Mouse (Mus musculus) myocyte (in vitro differentiated cells): ENCODE results near the gene 9630041A04Rik. TPM values are rescaled to one million over a fixed set of nuclear protein-coding genes. Genes with fewer than 3 reads are reported as not detected.

ENCODE experiments used
- H3K27me3 ChIP-seq: one replicate; pipeline ENCODE4 v1.6.1; 2011; ENCODE audit not compliant: control insufficient read depth, insufficient read depth, insufficient read length
- H3K36me3 ChIP-seq: one replicate; pipeline ENCODE4 v1.6.1; 2011; ENCODE audit not compliant: control insufficient read depth, insufficient read depth
- H3K4me2 ChIP-seq: one replicate; pipeline ENCODE4 v1.6.1; 2011; ENCODE audit warnings: low read depth, control low read depth
- H3K4me3 ChIP-seq: one replicate; pipeline ENCODE4 v1.5.1; 2011; ENCODE audit warnings: mild to moderate bottlenecking, control low read depth, moderate library complexity
- H3K79me2 ChIP-seq: one replicate; pipeline ENCODE4 v1.6.1; 2011; ENCODE audit not compliant: control insufficient read depth, insufficient read depth
- H3ac ChIP-seq: one replicate; pipeline ENCODE4 v1.6.1; 2011; ENCODE audit not compliant: control insufficient read depth, insufficient read length
- CEBPB ChIP-seq: IDR thresholded peaks from 2 replicates; pipeline ENCODE4 v1.6.1; 2011; ENCODE audit warnings: mild to moderate bottlenecking, moderate library complexity; ENCODE audit not compliant: poor library complexity, insufficient read depth, severe bottlenecking
- E2F4 ChIP-seq: IDR thresholded peaks from one replicate; pipeline ENCODE4 v1.6.1; 2011; ENCODE audit warnings: mild to moderate bottlenecking, control low read depth, moderate library complexity; ENCODE audit not compliant: insufficient read depth
- MAX ChIP-seq: IDR thresholded peaks from one replicate; pipeline ENCODE4 v1.6.1; 2011; ENCODE audit warnings: low read depth, mild to moderate bottlenecking, control low read depth
- MYOD1 ChIP-seq, 3 experiments: IDR thresholded peaks; one replicate each; pipeline ENCODE4 v1.6.1; 2011; ENCODE audit warnings: control low read depth in 2 of 3, low read depth in 2 of 3, mild to moderate bottlenecking in 2 of 3, moderate library complexity in 1 of 3; ENCODE audit not compliant: insufficient read length in 2 of 3, control insufficient read depth in 1 of 3
- MYOG ChIP-seq, 3 experiments: IDR thresholded peaks; one replicate each; pipeline ENCODE4 v1.6.1; 2011; ENCODE audit warnings: control low read depth in 2 of 3, low read depth in 2 of 3, mild to moderate bottlenecking in 2 of 3; ENCODE audit not compliant: insufficient read length in 2 of 3, control insufficient read depth in 1 of 3, insufficient read depth in 1 of 3
- POLR2A ChIP-seq: IDR thresholded peaks from one replicate; pipeline ENCODE4 v1.6.1; 2011; ENCODE audit warnings: low read depth, mild to moderate bottlenecking, control low read depth, moderate library complexity; ENCODE audit not compliant: insufficient read length
- POLR2AphosphoS2 ChIP-seq: IDR thresholded peaks from one replicate; pipeline ENCODE4 v1.6.1; 2011; ENCODE audit warnings: low read depth, control low read depth; ENCODE audit not compliant: insufficient read length
- REST ChIP-seq: IDR thresholded peaks from one replicate; pipeline ENCODE4 v1.6.1; 2011; ENCODE audit warnings: mild to moderate bottlenecking, control low read depth, moderate library complexity; ENCODE audit not compliant: insufficient read depth, insufficient read length
- SRF ChIP-seq: IDR thresholded peaks from one replicate; pipeline ENCODE4 v1.6.1; 2011; ENCODE audit warnings: low read depth; ENCODE audit not compliant: control insufficient read depth, insufficient read length
- TCF12 ChIP-seq: IDR thresholded peaks from one replicate; pipeline ENCODE4 v1.6.1; 2011; ENCODE audit warnings: mild to moderate bottlenecking, control low read depth; ENCODE audit not compliant: poor library complexity, insufficient read depth, severe bottlenecking
- TCF3 ChIP-seq: IDR thresholded peaks from one replicate; pipeline ENCODE4 v1.6.1; 2011; ENCODE audit warnings: low read depth, control low read depth; ENCODE audit not compliant: insufficient read length
- USF1 ChIP-seq: IDR thresholded peaks from one replicate; pipeline ENCODE4 v1.6.1; 2011; ENCODE audit warnings: low read depth, mild to moderate bottlenecking, control low read depth, moderate library complexity
- polyA plus RNA-seq: library from polyadenylated mRNA; unstranded; fragments of >200 nt; fragmentation: generic; extraction: Trizol; gene quantifications from one replicate; pipeline ENCODE4 v1.2.1, GENCODE M21; 2012; ENCODE audit warnings: missing spikeins

The 9630041A04Rik gene
- polyA plus RNA-seq, 1 experiment: not detected

DNA sequence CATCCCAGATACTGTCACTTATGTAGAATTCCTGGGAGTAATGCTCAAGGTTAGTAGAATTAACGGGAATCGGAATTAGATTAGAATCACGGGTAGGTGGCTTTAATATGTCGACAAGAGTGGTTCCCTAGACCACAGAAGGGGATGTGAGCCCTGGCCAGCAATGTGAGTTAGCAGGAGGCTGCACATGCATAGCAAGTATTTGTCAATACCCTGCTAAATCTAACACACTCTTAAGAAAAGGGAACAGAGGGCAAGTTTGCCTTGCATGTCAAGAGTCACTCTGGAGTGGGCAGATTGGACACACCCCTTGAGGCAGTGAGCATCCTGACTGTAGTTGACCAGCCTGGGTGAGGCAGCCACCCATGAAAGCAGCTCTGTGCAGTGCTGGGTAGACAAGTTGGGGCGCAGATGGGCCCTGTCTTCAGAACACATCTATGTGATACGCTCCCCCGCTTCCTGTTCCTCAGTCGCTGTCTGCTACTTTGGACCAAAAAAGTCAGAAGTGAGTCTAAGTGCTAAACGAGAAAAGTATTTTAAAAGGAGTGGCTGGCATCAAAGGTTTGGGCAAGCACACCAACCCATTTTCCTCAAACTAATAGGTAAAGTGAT lies 80.5 kb downstream of the 9630041A04Rik start:
- H3K4me2 ChIP-seq: no peak overlapping the region
- TF ChIP-seq SRF (no peak), CEBPB (no peak), MYOD1 (IDR thresholded peaks at IDR 0.05; ENCODE audit: control insufficient read depth in 1 of 3, insufficient read length in 2 of 3, low read depth in 2 of 3) (no peak), USF1 (no peak), TCF3 (no peak), MAX (no peak), E2F4 (no peak), POLR2AphosphoS2 (no peak), MYOG (IDR thresholded peaks at IDR 0.05; ENCODE audit: control insufficient read depth in 1 of 3, insufficient read depth in 1 of 3, insufficient read length in 2 of 3, low read depth in 2 of 3) (no peak), TCF12 (no peak), REST (no peak), POLR2A (no peak)
- no peaks in the 10 kb centered on the region for H3K36me3 ChIP-seq
- H3K79me2 ChIP-seq: no peaks in the 10 kb centered on the region
- H3K27me3 ChIP-seq: no peaks in the 10 kb centered on the region
- H3K4me3 ChIP-seq: no peak overlapping the region
- no peak overlapping the region for H3ac ChIP-seq

DNA sequence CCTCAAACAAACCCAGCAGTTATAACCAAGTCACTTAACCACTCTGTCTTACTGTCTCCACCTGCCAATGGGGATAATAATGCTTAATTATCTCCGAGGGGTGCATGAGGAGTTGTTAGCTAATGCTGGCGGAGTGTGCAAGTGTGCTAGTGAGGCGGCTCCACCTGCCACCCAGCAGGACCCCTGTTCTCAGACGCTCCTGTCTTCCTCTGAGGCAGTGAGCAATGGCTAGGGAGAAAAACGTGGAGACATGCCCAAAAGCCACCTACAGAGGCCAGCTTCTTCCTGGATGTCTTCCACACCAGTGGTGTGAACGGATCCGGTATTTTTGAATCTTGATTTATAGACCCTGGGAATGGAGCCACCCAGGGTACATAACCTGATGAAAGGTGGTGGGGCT lies 83.7 kb downstream of the 9630041A04Rik start:
- Histone ChIP-seq H3K4me2 (no peak overlapping the region), H3K79me2 (no peaks in the 10 kb centered on the region), H3K4me3 (no peak overlapping the region), H3K27me3 (no peaks in the 10 kb centered on the region), H3ac (no peak overlapping the region), H3K36me3 (no peaks in the 10 kb centered on the region)
- TF ChIP-seq E2F4 (no peak), REST (no peak), POLR2AphosphoS2 (no peak)

DNA sequence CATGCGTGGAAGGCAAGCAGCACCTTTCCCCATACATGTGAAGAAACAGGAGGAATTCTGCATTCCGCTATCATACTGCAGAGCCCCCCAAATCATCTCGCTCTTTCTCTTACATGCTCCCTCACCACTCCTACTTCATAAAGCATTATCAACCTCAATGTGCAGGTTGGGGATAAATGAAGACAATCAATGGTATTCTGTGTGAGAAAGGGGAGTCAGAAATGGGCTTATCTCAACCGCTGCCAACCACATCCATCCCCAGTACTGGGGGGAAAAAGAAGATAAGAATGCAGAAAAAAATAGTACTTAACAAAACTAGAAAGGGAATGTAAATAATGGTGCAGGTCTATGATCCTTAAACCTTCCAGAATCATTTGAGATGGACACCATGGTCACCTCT lies 84.2 kb downstream of the 9630041A04Rik start:
- no peaks in the 10 kb centered on the region for H3K36me3 ChIP-seq
- no peaks in the 10 kb centered on the region for H3K27me3 ChIP-seq
- H3K79me2 ChIP-seq: no peaks in the 10 kb centered on the region

DNA sequence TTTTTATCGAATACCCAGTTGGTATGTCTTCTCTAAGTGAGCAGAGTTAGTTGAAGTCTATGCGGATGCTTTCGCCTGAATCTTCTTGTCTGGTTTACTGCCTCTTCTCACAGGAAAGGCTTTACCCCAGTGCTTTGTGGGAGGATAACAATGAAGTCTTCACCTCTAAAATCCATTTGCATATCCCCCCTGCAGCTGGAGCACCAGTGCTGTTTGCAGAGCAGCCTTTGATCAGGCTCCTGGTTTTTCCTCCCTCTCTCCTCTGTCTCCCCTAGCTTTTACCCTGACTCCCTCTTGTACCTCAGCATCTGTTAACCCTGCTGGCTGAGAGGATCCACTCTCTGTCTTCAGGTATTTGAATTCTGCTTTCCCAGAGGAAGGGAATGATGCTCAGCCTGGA lies 88.5 kb downstream of the 9630041A04Rik start:
- Histone ChIP-seq H3K79me2 (no peaks in the 10 kb centered on the region), H3K4me3 (no peak overlapping the region), H3K4me2 (no peak overlapping the region), H3K36me3 (no peaks in the 10 kb centered on the region), H3K27me3 (no peaks in the 10 kb centered on the region), H3ac (no peak overlapping the region)
- no peak for TF ChIP-seq REST
- TF ChIP-seq MAX: no peak
- no peak for TF ChIP-seq MYOG (IDR thresholded peaks at IDR 0.05; ENCODE audit: control insufficient read depth in 1 of 3, insufficient read depth in 1 of 3, insufficient read length in 2 of 3, low read depth in 2 of 3)
- TF ChIP-seq MYOD1 (IDR thresholded peaks at IDR 0.05; ENCODE audit: control insufficient read depth in 1 of 3, insufficient read length in 2 of 3, low read depth in 2 of 3): no peak
- no peak for TF ChIP-seq USF1
- TF ChIP-seq SRF: no peak
- no peak for TF ChIP-seq TCF12
- no peak for TF ChIP-seq E2F4
- TF ChIP-seq CEBPB: no peak
- no peak for TF ChIP-seq POLR2AphosphoS2
- no peak for TF ChIP-seq POLR2A
- no peak for TF ChIP-seq TCF3

More for the DNA sequence above, 84.2 kb downstream of the 9630041A04Rik start:
- Histone ChIP-seq H3K4me2 (no peak overlapping the region), H3K4me3 (no peak overlapping the region), H3ac (no peak overlapping the region)
- TF ChIP-seq MYOG (IDR thresholded peaks at IDR 0.05; ENCODE audit: control insufficient read depth in 1 of 3, insufficient read depth in 1 of 3, insufficient read length in 2 of 3, low read depth in 2 of 3): no peak
- no peak for TF ChIP-seq SRF
- no peak for TF ChIP-seq TCF3
- TF ChIP-seq POLR2A: no peak
- no peak for TF ChIP-seq MYOD1 (IDR thresholded peaks at IDR 0.05; ENCODE audit: control insufficient read depth in 1 of 3, insufficient read length in 2 of 3, low read depth in 2 of 3)
- TF ChIP-seq USF1: no peak
- TF ChIP-seq POLR2AphosphoS2: no peak
- TF ChIP-seq CEBPB: no peak
- no peak for TF ChIP-seq TCF12
- no peak for TF ChIP-seq REST
- no peak for TF ChIP-seq MAX
- TF ChIP-seq E2F4: no peak

DNA sequence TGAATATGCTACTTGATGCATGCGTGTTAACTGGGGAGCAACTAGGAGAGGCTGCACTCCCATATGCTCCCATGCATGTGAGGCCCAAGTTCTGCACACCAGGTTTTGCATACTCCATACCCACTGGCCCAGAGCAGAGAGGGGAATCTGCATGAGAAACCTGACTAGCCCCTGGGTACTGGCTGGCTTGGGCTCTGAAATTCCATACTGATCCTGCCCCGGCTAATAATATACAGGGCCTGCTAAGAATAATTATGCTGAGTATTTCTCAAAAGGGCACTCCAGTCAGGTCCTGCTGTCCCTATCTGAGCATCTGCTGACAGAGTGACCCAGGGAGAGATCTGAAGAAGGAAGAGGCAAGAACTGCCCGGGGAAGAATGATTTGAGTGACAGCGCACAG lies 92.9 kb downstream of the 9630041A04Rik start:
- Histone ChIP-seq H3K27me3 (no peaks in the 10 kb centered on the region), H3K36me3 (no peaks in the 10 kb centered on the region), H3K4me3 (no peak overlapping the region), H3K79me2 (no peaks in the 10 kb centered on the region), H3ac (no peak overlapping the region), H3K4me2 (no peak overlapping the region)
- no peak for TF ChIP-seq USF1
- TF ChIP-seq POLR2AphosphoS2: no peak
- no peak for TF ChIP-seq TCF12
- no peak for TF ChIP-seq CEBPB
- no peak for TF ChIP-seq SRF
- TF ChIP-seq REST: no peak
- no peak for TF ChIP-seq MAX
- no peak for TF ChIP-seq MYOG (IDR thresholded peaks at IDR 0.05; ENCODE audit: control insufficient read depth in 1 of 3, insufficient read depth in 1 of 3, insufficient read length in 2 of 3, low read depth in 2 of 3)
- TF ChIP-seq MYOD1 (IDR thresholded peaks at IDR 0.05; ENCODE audit: control insufficient read depth in 1 of 3, insufficient read length in 2 of 3, low read depth in 2 of 3): no peak
- no peak for TF ChIP-seq E2F4
- TF ChIP-seq POLR2A: no peak
- no peak for TF ChIP-seq TCF3
